Mouse (Mus musculus): ENCODE results near the gene Itih1. TPM values are rescaled to one million over a fixed set of nuclear protein-coding genes. Genes with fewer than 3 reads are reported as not detected.

The Itih1 gene
- total and polyA plus RNA-seq, 3 experiments, result not detected

- in situ Hi-C loops (cut with MboI; ENCODE audit: low pct_ligation_motif_present, low pct_unique_long_range_greater_than_20kb, low sequenced_read_pairs), result no loop called here
- no peak for DNase-seq (ENCODE audit: extremely low read depth)
- dilution Hi-C loops (cut with MboI; ENCODE audit: extremely low pct_ligation_motif_present, extremely low pct_unique_long_range_greater_than_20kb, low sequenced_read_pairs), result no loop called here
- no peaks in the 10 kb centered on the region for H3K36me3 ChIP-seq (replicated peaks in 1 of 2; ENCODE audit: control insufficient read depth in 1 of 2, insufficient read depth in 1 of 2, low read length in 1 of 2)
- no peak within 1 kb of the TSS for H3K4me2 ChIP-seq (ENCODE audit: insufficient read depth, low read depth, poor library complexity, severe bottlenecking)
- no peaks in the 10 kb centered on the region for H3K79me2 ChIP-seq (replicated peaks; ENCODE audit: control insufficient read depth, extremely low read depth, insufficient read depth, poor library complexity, severe bottlenecking)
- H3K4me1 ChIP-seq (ENCODE audit: control insufficient read depth in 1 of 2, insufficient read depth in 2 of 2), result peaks cover 2 to 11% of the 10 kb centered on the region in 2 experiments; a peak in 3 of 4 replicates
- peaks cover 3% of the 10 kb centered on the region for H3K9me3 ChIP-seq (replicated peaks; ENCODE audit: low read length)
- H3K27me3 ChIP-seq (replicated peaks), result peaks cover 20% of the 10 kb centered on the region
- H3K4me3 ChIP-seq (replicated peaks in 1 of 3; ENCODE audit: low read depth in 2 of 3, low read length in 2 of 3, poor library complexity in 1 of 3), result no peak within 1 kb of the TSS
- H3K27ac ChIP-seq (ENCODE audit: insufficient read depth, low read depth), result no peak within 1 kb of the TSS
- TF ChIP-seq MYC (IDR thresholded peaks at IDR 0.05; ENCODE audit: low read depth, low read length), result no peak
- TF ChIP-seq UBTF (IDR thresholded peaks at IDR 0.05; ENCODE audit: low read depth, low read length), result no peak
- no peak for TF ChIP-seq JUN (IDR thresholded peaks at IDR 0.05; ENCODE audit: insufficient read depth, low read depth, low read length)
- TF ChIP-seq PAX5 (IDR thresholded peaks at IDR 0.05; ENCODE audit: low read length), result no peak
- no peak for TF ChIP-seq KAT2A (IDR thresholded peaks at IDR 0.05; ENCODE audit: insufficient replicate concordance, low read length)
- no peak within 1 kb of the TSS for H3K9ac ChIP-seq (ENCODE audit: insufficient read depth, low read depth)
Measured at GRCm38 (mm10) chr14:30923375-30924105, 19.5 kb downstream of the Itih1 start, which contains the start of gene Itih3. Itih3 (minus strand) TSS chr14:30923760.

- Histone ChIP-seq H3K36me3 (replicated peaks in 1 of 2; ENCODE audit: control insufficient read depth in 1 of 2, insufficient read depth in 1 of 2, low read length in 1 of 2) (no peaks in the 10 kb centered on the region), H3K4me1 (ENCODE audit: control insufficient read depth in 1 of 2, insufficient read depth in 2 of 2) (peaks cover 2 to 11% of the 10 kb centered on the region in 2 experiments; a peak in 3 of 4 replicates), H3K27me3 (replicated peaks) (peaks cover 23% of the 10 kb centered on the region), H3K4me3 (replicated peaks in 1 of 3; ENCODE audit: low read depth in 2 of 3, low read length in 2 of 3, poor library complexity in 1 of 3) (no peak overlapping the region), H3K79me2 (replicated peaks; ENCODE audit: control insufficient read depth, extremely low read depth, insufficient read depth, poor library complexity, severe bottlenecking) (no peaks in the 10 kb centered on the region), H3K9me3 (replicated peaks; ENCODE audit: low read length) (no peaks in the 10 kb centered on the region), H3K4me2 (ENCODE audit: insufficient read depth, low read depth, poor library complexity, severe bottlenecking) (no peak overlapping the region), H3K27ac (ENCODE audit: insufficient read depth, low read depth) (no peak overlapping the region), H3K9ac (ENCODE audit: insufficient read depth, low read depth) (no peak overlapping the region)
- in situ Hi-C loops (cut with MboI; ENCODE audit: low pct_ligation_motif_present, low pct_unique_long_range_greater_than_20kb, low sequenced_read_pairs) (no loop called here), dilution Hi-C loops (cut with MboI; ENCODE audit: extremely low pct_ligation_motif_present, extremely low pct_unique_long_range_greater_than_20kb, low sequenced_read_pairs) (no loop called here)
- TF ChIP-seq MEF2A (IDR thresholded peaks at IDR 0.05; ENCODE audit: borderline replicate concordance, low read depth, low read length) (no peak), MAFK (IDR thresholded peaks at IDR 0.05; ENCODE audit: insufficient replicate concordance, low read length) (no peak), TBP (conservative IDR thresholded peaks at IDR 0.05; ENCODE audit: low read depth, low read length) (peak; percentile 86; the same call in 1 of the 2 replicates), PAX5 (IDR thresholded peaks at IDR 0.05; ENCODE audit: low read length) (no peak), POLR2A (IDR thresholded peaks at IDR 0.05; ENCODE audit: low read depth, low read length) (peak; percentile 53), BHLHE40 (IDR thresholded peaks at IDR 0.05; ENCODE audit: low read depth, low read length) (no peak), ZMIZ1 (IDR thresholded peaks at IDR 0.05; ENCODE audit: low read depth, low read length) (peak; percentile 83; the same call in 1 of the 2 replicates), IRF4 (IDR thresholded peaks at IDR 0.05; ENCODE audit: low read depth, low read length) (no peak), TCF12 (IDR thresholded peaks at IDR 0.05; ENCODE audit: low read depth, low read length) (no peak), E2F4 (IDR thresholded peaks at IDR 0.05; ENCODE audit: insufficient replicate concordance, low read depth, low read length) (no peak)
- DNase-seq (ENCODE audit: extremely low read depth), result no peak
Measured at GRCm38 (mm10) chr14:30922053-30922670, 20.9 kb downstream of the Itih1 start.
